Mouse (Mus musculus) hindbrain, embryonic 14.5 days (tissue): ENCODE measurements at regions not wholly inside any gene's neighbourhood (a gene's known extent, or its start where the extent isn't known, plus 50 kb on each side); places are given as distances from the start of the nearest gene placed in this dataset.

Experiments used
- ATAC-seq: fragments of 200-750 bp; cut with Nextera tagmentation; 2 replicates; pipeline ENCODE4 v1.8.0; 2017; ENCODE audit warnings: moderate number of reproducible peaks, mild to moderate bottlenecking, moderate TSS enrichment, moderate library complexity; ENCODE audit not compliant: low FRiP score
- DNase-seq: peaks from one replicate; pipeline ENCODE4 v3.0.0-alpha.2; 2015; ENCODE audit warnings: low spot score
- H3K27ac ChIP-seq: fragments of 300-500 bp; sonication (generic); 2 replicates; pipeline ENCODE4 v1.5.1; 2014; ENCODE audit warnings: mild to moderate bottlenecking, moderate library complexity
- H3K27me3 ChIP-seq: fragments of 300-500 bp; sonication (generic); 2 replicates; pipeline ENCODE4 v1.6.1; 2014; ENCODE audit warnings: mild to moderate bottlenecking, low read length, mixed read lengths; ENCODE audit not compliant: control insufficient read depth, insufficient read depth
- H3K36me3 ChIP-seq: fragments of 300-500 bp; sonication (generic); replicated peaks from 2 replicates; pipeline ENCODE4 v1.6.1; 2014; ENCODE audit not compliant: control insufficient read depth, insufficient read depth
- H3K4me1 ChIP-seq: fragments of 300-500 bp; sonication (generic); replicated peaks from 2 replicates; pipeline ENCODE4 v1.6.1; 2014; ENCODE audit warnings: antibody characterized with exemption, low read length, mixed read lengths; ENCODE audit not compliant: control insufficient read depth, insufficient read depth
- H3K4me2 ChIP-seq: fragments of 300-500 bp; sonication (generic); replicated peaks from 2 replicates; pipeline ENCODE4 v1.6.1; 2014; ENCODE audit warnings: mild to moderate bottlenecking, moderate library complexity
- H3K4me3 ChIP-seq: fragments of 300-500 bp; sonication (generic); replicated peaks from 2 replicates; pipeline ENCODE4 v1.5.1; 2014; ENCODE audit warnings: mild to moderate bottlenecking, low read length
- H3K9ac ChIP-seq: fragments of 300-500 bp; sonication (generic); 2 replicates; pipeline ENCODE4 v1.6.1; 2014
- H3K9me3 ChIP-seq: fragments of 300-500 bp; sonication (generic); 2 replicates; pipeline ENCODE4 v1.6.1; 2016; ENCODE audit warnings: low read length; ENCODE audit not compliant: control insufficient read depth
- WGBS: fragments of 180-500 bp; shearing (Covaris S2); extraction: QIAGEN DNeasy Blood & Tissue Kit; methylation state at CpG from one replicate; pipeline ENCODE4 v1.1.7; 2014; 5-methylcytosine and 5-hydroxymethylcytosine counted together

DNA sequence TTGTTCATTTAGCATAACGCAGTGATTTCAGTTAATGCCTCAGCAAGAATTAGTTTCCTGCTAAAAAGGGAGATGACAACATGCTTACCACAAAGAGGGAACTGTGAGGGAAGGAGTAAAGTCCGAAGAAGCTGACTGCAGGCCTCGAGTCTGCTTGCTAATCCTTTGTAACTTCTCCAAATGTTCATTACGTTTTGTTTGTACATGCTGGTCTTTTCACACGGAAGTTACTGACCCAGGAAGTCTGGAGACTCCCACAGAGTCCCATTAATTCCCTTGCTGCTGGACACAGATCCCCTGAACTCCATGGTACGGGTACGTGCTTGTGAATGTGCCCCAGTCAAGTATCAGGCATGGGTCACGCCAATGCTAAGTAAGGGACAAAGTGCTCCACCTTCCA lies 415.9 kb downstream of the Gja1 start:
- no peaks in the 10 kb centered on the region for H3K9me3 ChIP-seq
- no peaks in the 10 kb centered on the region for H3K36me3 ChIP-seq
- no peaks in the 10 kb centered on the region for H3K27me3 ChIP-seq
- ATAC-seq (no peak), DNase-seq (no peak)
- H3K27ac ChIP-seq = no peak overlapping the region
- no peak overlapping the region for H3K4me2 ChIP-seq
- H3K9ac ChIP-seq = no peak overlapping the region
- no peak overlapping the region for H3K4me3 ChIP-seq
- H3K4me1 ChIP-seq = no peaks in the 10 kb centered on the region
- 39% methylated on average over 8 of the region's 8 CpGs for WGBS

DNA sequence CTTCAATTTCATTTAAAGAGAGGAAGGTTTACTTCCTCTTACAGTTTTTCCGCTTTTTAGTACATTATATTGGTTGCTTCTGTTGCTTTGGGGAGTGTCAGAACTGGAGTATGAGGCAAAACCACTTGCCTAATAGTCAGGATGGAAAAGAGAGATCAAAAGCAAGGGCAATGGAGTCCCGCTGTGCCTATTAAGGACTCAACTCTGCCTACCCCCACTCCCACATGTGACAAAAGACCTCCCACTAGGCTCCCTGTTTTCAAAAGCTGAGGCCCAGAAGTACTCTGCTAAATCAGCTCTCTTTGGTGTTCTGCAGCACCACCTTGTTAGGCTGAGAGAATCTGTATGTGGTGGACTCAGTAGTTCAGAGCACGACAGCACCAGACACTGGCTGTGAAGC lies 418.3 kb downstream of the Gja1 start:
- H3K9ac ChIP-seq = no peak overlapping the region
- no peaks in the 10 kb centered on the region for H3K36me3 ChIP-seq
- no peak for DNase-seq
- no peaks in the 10 kb centered on the region for H3K4me1 ChIP-seq
- no peak overlapping the region for H3K4me3 ChIP-seq
- H3K27me3 ChIP-seq = no peaks in the 10 kb centered on the region
- no peak overlapping the region for H3K27ac ChIP-seq
- no peak overlapping the region for H3K4me2 ChIP-seq
- no peak for ATAC-seq
- no peaks in the 10 kb centered on the region for H3K9me3 ChIP-seq
- WGBS = 31% methylated on average over 3 of the region's 3 CpGs

DNA sequence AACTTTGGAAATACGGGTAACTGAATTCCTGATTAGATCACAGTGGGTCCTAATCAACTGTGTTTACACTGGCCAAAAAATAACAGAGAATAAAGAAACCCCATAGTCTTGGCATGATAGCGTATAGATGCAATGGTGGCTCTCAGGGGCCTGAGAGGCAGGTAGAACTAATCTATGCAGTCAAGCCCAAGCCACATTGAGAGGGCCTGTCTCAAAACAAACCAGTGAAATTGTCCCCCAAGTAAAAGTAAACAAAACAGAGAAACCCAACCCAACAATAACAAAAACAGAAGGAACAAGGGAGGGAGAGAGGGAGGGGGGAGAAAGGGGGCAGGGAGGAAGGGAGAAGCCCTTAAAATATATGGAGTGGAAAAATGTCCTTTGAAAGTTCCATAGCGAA lies 422.2 kb downstream of the Gja1 start:
- Histone ChIP-seq H3K27ac (no peak overlapping the region), H3K4me2 (no peak overlapping the region), H3K36me3 (no peaks in the 10 kb centered on the region), H3K4me3 (no peak overlapping the region), H3K27me3 (no peaks in the 10 kb centered on the region), H3K9me3 (no peaks in the 10 kb centered on the region), H3K4me1 (no peaks in the 10 kb centered on the region), H3K9ac (no peak overlapping the region)
- DNase-seq = no peak
- no peak for ATAC-seq
- WGBS = 84% methylated on average over 3 of the region's 3 CpGs

DNA sequence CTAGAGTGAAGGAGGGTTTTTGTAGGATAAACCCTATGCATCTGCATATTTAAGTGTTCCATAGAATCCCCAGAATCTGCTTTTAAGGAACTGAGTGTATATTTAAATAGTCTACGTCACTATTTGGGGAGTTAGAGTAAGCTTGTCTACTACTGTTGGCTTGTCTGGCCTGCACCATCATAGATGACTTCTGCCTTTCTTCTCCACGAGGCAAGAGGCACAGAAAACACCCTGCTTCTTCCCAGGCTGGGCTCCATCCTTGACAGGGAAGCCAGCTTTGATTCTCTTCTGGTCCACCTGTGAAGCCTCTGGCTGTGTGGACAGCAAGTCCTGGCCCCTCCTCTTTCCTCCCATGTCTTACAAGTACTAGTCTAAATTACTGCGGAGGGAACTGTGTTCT lies 422.6 kb downstream of the Gja1 start:
- Histone ChIP-seq H3K9me3 (no peaks in the 10 kb centered on the region), H3K36me3 (no peaks in the 10 kb centered on the region), H3K4me3 (no peak overlapping the region), H3K27ac (no peak overlapping the region), H3K27me3 (no peaks in the 10 kb centered on the region), H3K4me1 (no peaks in the 10 kb centered on the region), H3K9ac (no peak overlapping the region), H3K4me2 (no peak overlapping the region)
- DNase-seq = no peak
- ATAC-seq = no peak
- WGBS = 85% methylated on average over 3 of the region's 3 CpGs

DNA sequence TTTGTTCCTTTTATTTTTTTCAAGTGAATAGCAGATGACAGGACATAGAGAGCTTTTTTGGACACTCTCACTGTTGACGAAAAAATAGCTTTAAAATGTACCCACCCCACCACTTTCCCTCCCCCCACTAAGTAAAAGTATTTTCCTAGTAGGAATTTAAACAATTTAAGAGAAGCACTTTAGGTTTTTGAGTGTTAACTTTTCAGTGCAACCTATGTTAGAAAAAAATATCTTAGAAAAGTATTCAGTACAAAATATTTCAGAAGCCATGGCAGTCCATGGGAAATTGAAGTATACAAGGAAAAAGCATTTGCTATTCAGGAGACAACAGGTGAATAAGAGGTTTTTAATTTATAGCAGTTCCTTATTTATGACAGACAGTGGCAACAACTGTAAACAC lies 431.9 kb downstream of the Gja1 start:
- WGBS = 83% methylated on average over 1 of the region's 1 CpGs
- Histone ChIP-seq H3K9ac (no peak overlapping the region), H3K9me3 (no peaks in the 10 kb centered on the region), H3K4me1 (no peaks in the 10 kb centered on the region), H3K36me3 (no peaks in the 10 kb centered on the region), H3K4me2 (no peak overlapping the region), H3K4me3 (no peak overlapping the region), H3K27me3 (no peaks in the 10 kb centered on the region), H3K27ac (no peak overlapping the region)
- ATAC-seq = no peak
- DNase-seq = no peak

DNA sequence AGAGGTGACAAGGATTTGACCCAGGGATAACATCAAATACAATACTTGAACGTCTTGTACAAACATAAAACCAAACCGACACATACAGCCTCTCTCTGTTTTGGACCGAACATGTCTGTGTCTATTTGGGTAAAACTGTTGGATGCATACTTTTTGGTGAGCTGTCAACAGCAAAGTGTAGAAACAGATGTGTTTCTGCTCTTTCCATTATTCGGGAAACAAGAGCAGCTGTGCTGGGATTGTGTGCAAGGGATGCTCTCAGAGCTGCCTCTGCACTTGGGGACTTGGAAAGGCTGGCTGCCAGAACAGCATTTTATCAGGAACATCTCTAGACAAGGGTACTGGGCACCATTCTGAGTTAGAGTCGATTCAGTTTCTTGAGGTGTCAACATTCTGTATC lies 445.0 kb downstream of the Gja1 start:
- no peak for DNase-seq
- H3K4me2 ChIP-seq = no peak overlapping the region
- no peaks in the 10 kb centered on the region for H3K9me3 ChIP-seq
- no peaks in the 10 kb centered on the region for H3K4me1 ChIP-seq
- no peaks in the 10 kb centered on the region for H3K36me3 ChIP-seq
- no peak overlapping the region for H3K9ac ChIP-seq
- WGBS = 52% methylated on average over 5 of the region's 5 CpGs
- no peak overlapping the region for H3K4me3 ChIP-seq
- no peaks in the 10 kb centered on the region for H3K27me3 ChIP-seq
- no peak for ATAC-seq
- no peak overlapping the region for H3K27ac ChIP-seq

DNA sequence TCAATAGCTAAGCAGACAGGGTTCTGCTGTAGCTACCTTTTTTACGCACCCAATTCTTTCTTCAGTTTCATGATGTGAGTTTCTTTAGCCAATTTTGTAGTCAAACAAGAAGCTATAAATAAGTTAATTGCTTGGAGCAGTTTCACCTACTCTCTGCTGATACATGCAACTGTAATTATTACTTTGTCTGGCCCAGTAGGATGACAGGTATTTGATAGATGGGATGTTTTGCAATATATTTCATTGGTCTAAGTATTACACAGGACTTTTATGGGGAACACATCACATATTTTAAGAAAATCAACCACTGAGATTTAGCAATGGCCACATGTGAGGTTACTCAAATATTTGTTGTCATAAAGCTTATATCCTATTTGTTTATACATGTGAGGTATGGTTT lies 454.2 kb downstream of the Gja1 start:
- no peak overlapping the region for H3K27ac ChIP-seq
- no peaks in the 10 kb centered on the region for H3K27me3 ChIP-seq
- no peak overlapping the region for H3K4me3 ChIP-seq
- no peak overlapping the region for H3K9ac ChIP-seq
- WGBS = 95% methylated on average over 1 of the region's 1 CpGs
- DNase-seq (no peak), ATAC-seq (no peak)
- no peak overlapping the region for H3K4me2 ChIP-seq
- no peaks in the 10 kb centered on the region for H3K9me3 ChIP-seq
- no peaks in the 10 kb centered on the region for H3K4me1 ChIP-seq
- H3K36me3 ChIP-seq = no peaks in the 10 kb centered on the region

DNA sequence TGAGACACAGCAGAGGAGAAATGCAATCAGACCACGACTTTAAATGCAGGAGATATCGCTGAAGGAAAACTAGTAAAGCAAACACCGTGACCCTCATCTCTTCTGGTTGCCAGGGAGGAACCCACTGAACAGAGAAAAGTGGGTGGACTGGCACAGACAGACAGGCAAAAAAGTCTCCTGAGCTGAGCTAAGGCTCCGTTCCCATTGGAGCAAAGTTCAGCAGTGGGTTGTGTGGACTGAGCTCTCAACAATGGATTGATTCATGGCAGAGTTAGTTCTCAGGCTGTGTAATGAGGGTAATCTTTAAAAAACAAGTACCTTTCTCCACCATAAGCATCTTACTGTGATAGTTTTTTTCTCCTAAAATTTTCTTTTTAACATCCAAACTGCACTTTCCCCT lies 454.8 kb downstream of the Gja1 start:
- 82% methylated on average over 4 of the region's 4 CpGs for WGBS

DNA sequence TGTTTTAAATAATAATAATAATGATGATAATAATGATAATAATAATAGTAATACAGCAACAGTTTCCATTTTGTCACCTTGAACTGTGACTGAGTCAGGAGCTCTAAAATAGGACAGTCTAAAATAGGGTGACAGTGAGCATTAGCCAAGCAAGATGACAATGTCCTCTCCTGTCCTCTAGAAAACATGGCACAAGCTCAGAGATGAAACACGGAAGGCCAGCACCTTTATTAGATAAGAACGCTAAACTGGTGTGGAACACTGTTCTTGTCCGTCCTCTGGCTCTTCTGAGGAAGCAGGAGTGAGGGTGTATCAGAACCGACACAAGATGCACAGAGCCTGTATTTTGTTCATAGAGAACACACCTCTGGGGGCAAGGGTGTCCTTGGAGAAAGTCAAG lies 459.0 kb downstream of the Gja1 start:
- ATAC-seq (no peak), DNase-seq (no peak)
- Histone ChIP-seq H3K4me3 (no peak overlapping the region), H3K9me3 (no peaks in the 10 kb centered on the region), H3K4me2 (no peak overlapping the region), H3K27ac (no peak overlapping the region), H3K27me3 (no peaks in the 10 kb centered on the region), H3K36me3 (no peaks in the 10 kb centered on the region), H3K9ac (no peak overlapping the region), H3K4me1 (no peaks in the 10 kb centered on the region)
- WGBS = 94% methylated on average over 4 of the region's 4 CpGs

More for the DNA sequence above, 454.8 kb downstream of the Gja1 start:
- H3K9ac ChIP-seq = no peak overlapping the region
- no peak for ATAC-seq
- no peak for DNase-seq
- no peaks in the 10 kb centered on the region for H3K9me3 ChIP-seq
- H3K27me3 ChIP-seq = no peaks in the 10 kb centered on the region
- no peaks in the 10 kb centered on the region for H3K4me1 ChIP-seq
- H3K4me3 ChIP-seq = no peak overlapping the region
- no peak overlapping the region for H3K27ac ChIP-seq
- H3K36me3 ChIP-seq = no peaks in the 10 kb centered on the region
- no peak overlapping the region for H3K4me2 ChIP-seq

DNA sequence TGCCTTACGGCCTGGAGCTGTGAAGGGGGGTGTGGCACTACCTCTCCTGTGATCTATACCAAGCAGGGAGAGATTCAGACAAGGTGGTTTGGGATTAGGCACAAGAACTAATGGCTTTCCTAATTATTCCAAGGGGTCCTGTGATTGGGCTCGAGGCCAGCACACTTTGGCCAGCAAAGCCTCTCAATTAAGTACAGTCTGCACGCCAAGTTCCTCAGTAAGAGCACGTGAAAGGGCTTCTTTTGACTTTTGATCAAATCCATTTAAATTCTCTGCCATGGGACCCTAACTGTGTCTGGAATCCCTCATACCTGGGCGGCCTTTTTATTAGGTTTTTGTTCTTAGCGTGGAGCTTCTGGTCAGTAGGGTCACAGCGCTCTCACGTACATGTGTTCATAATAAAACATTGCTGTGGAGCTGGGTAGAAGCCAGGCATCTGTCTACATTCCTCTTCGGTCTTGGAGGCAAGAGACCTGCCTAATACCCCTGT lies 461.9 kb downstream of the Gja1 start:
- H3K9ac ChIP-seq = no peak overlapping the region
- peak; percentile 68; the same call in 1 of the 2 replicates for ATAC-seq
- no peak overlapping the region for H3K27ac ChIP-seq
- WGBS = 55% methylated on average over 9 of the region's 9 CpGs
- no peaks in the 10 kb centered on the region for H3K27me3 ChIP-seq
- no peak overlapping the region for H3K4me2 ChIP-seq
- H3K4me3 ChIP-seq = no peak overlapping the region
- H3K4me1 ChIP-seq = no peaks in the 10 kb centered on the region
- peak; percentile 58 for DNase-seq
- H3K9me3 ChIP-seq = no peaks in the 10 kb centered on the region
- H3K36me3 ChIP-seq = no peaks in the 10 kb centered on the region
